Mouse (Mus musculus) right cerebral cortex, adult 2 months (tissue): ENCODE data around the gene Nhsl1.
"Not testable (repeated sequence)": the region's sequence is repeated elsewhere in the genome, so short reads cannot be mapped to it uniquely, and the experiment has no call there.

Experiments used
- DNase-seq, 2 experiments: peaks; one replicate each; pipeline ENCODE4 v3.0.0; 2021 to 2022; ENCODE audit warnings: low spot score in 2 of 2

Gene Nhsl1

GRCm38 (mm10) chr10:18529177-18529576, 210.4 kb downstream of the Nhsl1 start:
- DNase-seq, result no peak

- no peak for DNase-seq
Observed at GRCm38 (mm10) chr10:18530161-18530560, 211.4 kb downstream of the Nhsl1 start.

GRCm38 (mm10) chr10:18532293-18532692, 213.5 kb downstream of the Nhsl1 start:
- DNase-seq, result no peak

GRCm38 (mm10) chr10:18536889-18537288, 218.1 kb downstream of the Nhsl1 start:
- no peak for DNase-seq

GRCm38 (mm10) chr10:18545309-18545708, 226.5 kb downstream of the Nhsl1 start:
- DNase-seq, result no peak

GRCm38 (mm10) chr10:18545813-18546235, 227.0 kb downstream of the Nhsl1 start, which contains the start of gene Hebp2:
Gene Hebp2 (minus strand): TSS chr10:18546076.
- peak; percentile 60 to 70 for DNase-seq

GRCm38 (mm10) chr10:18547381-18547780, 228.6 kb downstream of the Nhsl1 start:
- DNase-seq, result no peak

GRCm38 (mm10) chr10:18549321-18550216, 230.8 kb downstream of the Nhsl1 start:
- DNase-seq, result peak in 1 of 2 experiments; percentile 37

- DNase-seq, result not testable (repeated sequence)
Observed at GRCm38 (mm10) chr10:18559076-18559475, 240.3 kb downstream of the Nhsl1 start.

- DNase-seq, result no peak
Observed at GRCm38 (mm10) chr10:18561445-18561844, 242.7 kb downstream of the Nhsl1 start.

- DNase-seq, result peak; percentile 83 to 85
Observed at GRCm38 (mm10) chr10:18562940-18563339, 244.2 kb downstream of the Nhsl1 start.

- no peak for DNase-seq
Observed at GRCm38 (mm10) chr10:18572581-18572980, 253.8 kb downstream of the Nhsl1 start.
